Mouse (Mus musculus): Measurements from ENCODE around the gene Trim25.

Gene Trim25

DNA sequence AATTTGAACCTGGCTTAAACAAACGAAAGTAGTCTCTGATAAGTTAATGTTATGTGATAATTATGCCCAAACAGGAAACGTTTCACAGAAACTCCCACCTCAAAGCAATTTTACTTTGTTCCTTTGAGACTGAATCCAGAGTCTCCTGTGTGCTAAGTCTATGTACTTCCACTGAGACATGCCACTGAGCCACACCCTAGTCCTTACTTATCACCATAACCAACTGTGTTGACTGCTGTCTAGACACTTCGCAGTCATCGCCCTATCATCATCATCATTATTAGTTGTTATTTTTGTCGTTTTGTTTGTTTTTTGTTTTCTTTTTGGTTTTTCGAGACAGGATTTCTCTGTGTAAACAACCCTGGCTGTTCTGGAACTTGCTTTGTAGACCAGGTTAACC is 65.1 kb downstream of the Trim25 start:
- no peak for ATAC-seq (ENCODE audit: low TSS enrichment)

DNA sequence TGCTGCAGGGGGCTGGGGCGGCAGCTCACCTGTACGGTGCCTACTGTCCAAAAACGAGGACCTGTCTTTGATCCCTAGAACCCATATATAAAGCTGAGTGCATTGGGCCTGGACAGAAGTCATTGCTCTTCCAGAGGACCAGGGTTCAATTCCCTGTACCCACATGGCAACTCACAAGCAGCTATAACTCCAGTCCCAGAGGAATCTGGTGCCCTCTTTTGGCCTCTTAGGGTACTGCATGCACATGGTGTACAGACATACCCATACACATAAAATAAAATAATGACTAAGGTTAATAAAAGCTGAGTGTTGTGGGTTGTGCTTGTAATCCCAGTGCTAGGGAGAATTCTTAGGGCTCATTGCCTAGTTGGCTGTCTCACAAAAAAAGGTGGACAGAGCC is 66.1 kb downstream of the Trim25 start:
- ATAC-seq (ENCODE audit: low TSS enrichment), result no peak

- no peak for ATAC-seq (ENCODE audit: low TSS enrichment)
Measured at GRCm38 (mm10) chr11:89066126-89066525, 67.0 kb downstream of the Trim25 start.

GRCm38 (mm10) chr11:89066750-89067149 is 67.6 kb downstream of the Trim25 start, which contains the start of gene Dgke:
Gene Dgke (minus strand): TSS chr11:89066850.
- no peak for ATAC-seq (ENCODE audit: low TSS enrichment)

- ATAC-seq (ENCODE audit: low TSS enrichment), result no peak
Measured at GRCm38 (mm10) chr11:89067301-89067822, 68.2 kb downstream of the Trim25 start.

GRCm38 (mm10) chr11:89067871-89068490 is 68.8 kb downstream of the Trim25 start:
- ATAC-seq (ENCODE audit: low TSS enrichment), result no peak

GRCm38 (mm10) chr11:89068649-89069048 is 69.5 kb downstream of the Trim25 start:
- no peak for ATAC-seq (ENCODE audit: low TSS enrichment)

DNA sequence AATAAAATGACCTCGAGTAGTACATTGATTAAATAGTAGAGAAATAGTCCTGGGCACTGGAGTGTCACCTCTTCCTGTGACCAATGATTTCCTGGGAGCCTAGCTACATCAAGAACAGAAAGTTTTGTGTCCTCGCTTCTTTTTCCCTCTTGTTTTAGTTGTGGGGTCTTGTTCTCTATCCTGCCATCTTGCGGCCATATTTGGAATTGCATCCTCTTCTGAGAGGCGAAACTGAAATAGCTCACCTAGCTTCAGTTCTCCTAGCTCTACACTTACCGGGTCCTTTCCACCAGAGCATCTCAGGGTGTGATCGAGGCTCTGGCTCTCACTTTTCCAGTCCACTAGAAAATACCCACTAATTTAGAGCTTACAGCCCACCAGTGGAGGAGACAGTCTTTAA is 70.1 kb downstream of the Trim25 start:
- no peak for ATAC-seq (ENCODE audit: low TSS enrichment)

Data from frontal cortex, adult (tissue).